19 mouse cellular contexts compared by ENCODE assay signal in the genomic region with DNA sequence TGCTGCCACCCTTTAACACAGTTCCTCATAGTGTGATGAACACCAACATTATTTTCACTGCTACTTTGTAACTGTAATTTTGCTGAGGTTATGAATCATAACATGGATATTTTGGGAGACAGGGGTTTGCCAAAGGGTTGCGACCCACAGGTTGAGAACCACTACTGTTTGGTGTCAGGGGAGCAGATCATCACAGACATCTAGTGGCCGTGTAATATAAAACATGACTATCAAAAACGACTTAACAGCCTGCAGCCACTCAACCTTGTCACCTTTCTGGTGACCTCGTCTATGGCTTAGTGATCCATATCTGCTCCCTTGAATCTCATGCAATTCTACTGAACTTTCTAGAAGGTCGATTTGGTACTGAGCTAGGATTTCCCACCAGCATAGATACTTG.
DNase-seq lines count a peak whose midpoint lies in the region; ATAC-seq and TF ChIP-seq lines count a peak whose summit lies in the region.
"Had no signal": no experiment of that assay in that cellular context is flagged by ENCODE, and none has a peak within 500 bp of the region (broad histone marks: within the 10 kb centered on the region; RNA-seq: fewer than 3 reads in every experiment).

No protein-coding gene starts in this region.

- peak; percentile 34; the same call in 1 of the 2 replicates for TF ChIP-seq CTCF in intestine, postnatal 0 days (IDR thresholded peaks at IDR 0.05; ENCODE audit: low read depth)
- 0 out of 2 replicates have a peak, but pooled peaks have one; percentile 6 for TF ChIP-seq CTCF in liver, embryonic 14.5 days (IDR thresholded peaks at IDR 0.05; ENCODE audit: low read depth)

- no peaks in the 10 kb centered on the region for H3K36me3 ChIP-seq in intestine, postnatal 0 days (ENCODE audit: control insufficient read depth, insufficient read depth)
- no peaks in the 10 kb centered on the region for H3K36me3 ChIP-seq in intestine, embryonic 16.5 days (ENCODE audit: control insufficient read depth, insufficient read depth, low read length)
- H3K36me3 ChIP-seq in liver, embryonic 14.5 days (replicated peaks; ENCODE audit: control insufficient read depth, insufficient read depth, low read depth), result no peaks in the 10 kb centered on the region
- no peaks in the 10 kb centered on the region for H3K36me3 ChIP-seq in forebrain, embryonic 10.5 days (replicated peaks)
- H3K36me3 ChIP-seq: heart, embryonic 10.5 days; hindbrain, embryonic 12.5 days; hindbrain, embryonic 15.5 days had no signal

- no peak for TF ChIP-seq EP300 in liver, embryonic 14.5 days (IDR thresholded peaks at IDR 0.05; ENCODE audit: low read depth)

- no peak overlapping the region for H3K4me3 ChIP-seq in intestine, postnatal 0 days (ENCODE audit: low read depth, low read length)
- no peak overlapping the region for H3K4me3 ChIP-seq in intestine, embryonic 16.5 days (ENCODE audit: low read length)
- no peak overlapping the region for H3K4me3 ChIP-seq in liver, embryonic 14.5 days (ENCODE audit: insufficient read depth in 1 of 2, low read depth in 2 of 2, low read length in 2 of 2)
- H3K4me3 ChIP-seq in forebrain, embryonic 10.5 days, result no peak overlapping the region
- H3K4me3 ChIP-seq: heart, embryonic 10.5 days; hindbrain, embryonic 12.5 days; hindbrain, embryonic 15.5 days had no signal

- H3K4me2 ChIP-seq in intestine, postnatal 0 days (replicated peaks; ENCODE audit: low read depth), result no peak overlapping the region
- no peak overlapping the region for H3K4me2 ChIP-seq in intestine, embryonic 16.5 days (ENCODE audit: low read depth, low read length)
- H3K4me2 ChIP-seq in liver, embryonic 14.5 days (ENCODE audit: low read depth), result no peak overlapping the region
- H3K4me2 ChIP-seq: hindbrain, embryonic 12.5 days; hindbrain, embryonic 15.5 days had no signal

- H3K9ac ChIP-seq in intestine, postnatal 0 days (ENCODE audit: low read depth, low read length), result no peak overlapping the region
- no peak overlapping the region for H3K9ac ChIP-seq in intestine, embryonic 16.5 days (ENCODE audit: low read depth, low read length)
- H3K9ac ChIP-seq in liver, embryonic 14.5 days (replicated peaks), result no peak overlapping the region
- H3K9ac ChIP-seq: forebrain, postnatal 0 days; hindbrain, embryonic 12.5 days; hindbrain, embryonic 15.5 days had no signal

- H3K4me1 ChIP-seq in intestine, postnatal 0 days (replicated peaks; ENCODE audit: control insufficient read depth, insufficient read depth, low read length), result no peaks in the 10 kb centered on the region
- H3K4me1 ChIP-seq in intestine, embryonic 16.5 days (ENCODE audit: control insufficient read depth, insufficient read depth, low read length), result no peaks in the 10 kb centered on the region
- no peaks in the 10 kb centered on the region for H3K4me1 ChIP-seq in liver, embryonic 14.5 days (replicated peaks; ENCODE audit: control insufficient read depth in 2 of 2, insufficient read depth in 2 of 2, low read length in 1 of 2)
- no peaks in the 10 kb centered on the region for H3K4me1 ChIP-seq in forebrain, embryonic 10.5 days
- H3K4me1 ChIP-seq: hindbrain, embryonic 12.5 days; hindbrain, embryonic 15.5 days had no signal

- DNase-seq in liver, embryonic 14.5 days (ENCODE audit: low read depth in 3 of 3, low spot score in 3 of 3), result no peak
- no peak for DNase-seq in liver
- peak; percentile 27 for DNase-seq in 3T3-L1 (ENCODE audit: low read depth, low spot score)
- no peak for DNase-seq in forebrain, embryonic 10.5 days (ENCODE audit: extremely low spot score, low spot score)
- DNase-seq: adrenal gland, postnatal 10 days; adrenal gland, postnatal 36 days; cerebellum, adult 18-20 months; cerebellum, adult 9-10 months; cerebellum, postnatal 14 days; forebrain, postnatal 0 days; gastrocnemius, postnatal 25 days; heart, adult 18-20 months had no signal

- 65% methylated on average over 5 of the region's 5 CpGs for WGBS in intestine, postnatal 0 days
- WGBS in intestine, embryonic 16.5 days, result 62% methylated on average over 5 of the region's 5 CpGs
- 48% methylated on average over 5 of the region's 5 CpGs for WGBS in liver, embryonic 14.5 days (ENCODE audit: insufficient replicate concordance)
- WGBS in forebrain, embryonic 10.5 days, result 78% methylated on average over 5 of the region's 5 CpGs

- H3K27me3 ChIP-seq in intestine, postnatal 0 days (replicated peaks; ENCODE audit: control insufficient read depth, insufficient read depth, low read length), result no peaks in the 10 kb centered on the region
- no peaks in the 10 kb centered on the region for H3K27me3 ChIP-seq in intestine, embryonic 16.5 days (replicated peaks; ENCODE audit: control insufficient read depth, insufficient read depth, low read length)
- no peaks in the 10 kb centered on the region for H3K27me3 ChIP-seq in liver, embryonic 14.5 days (ENCODE audit: control insufficient read depth, insufficient read depth, low read length)
- H3K27me3 ChIP-seq in forebrain, embryonic 10.5 days (ENCODE audit: poor library complexity, severe bottlenecking), result no peaks in the 10 kb centered on the region
- H3K27me3 ChIP-seq: hindbrain, embryonic 12.5 days; hindbrain, embryonic 15.5 days had no signal

- no peaks in the 10 kb centered on the region for H3K9me3 ChIP-seq in intestine, postnatal 0 days (ENCODE audit: control insufficient read depth)
- H3K9me3 ChIP-seq in intestine, embryonic 16.5 days (ENCODE audit: control insufficient read depth, low read length), result no peaks in the 10 kb centered on the region
- H3K9me3 ChIP-seq in liver, embryonic 14.5 days (ENCODE audit: control insufficient read depth, low read length), result no peaks in the 10 kb centered on the region
- H3K9me3 ChIP-seq in forebrain, embryonic 10.5 days, result no peaks in the 10 kb centered on the region
- H3K9me3 ChIP-seq: heart, embryonic 10.5 days; hindbrain, embryonic 12.5 days; hindbrain, embryonic 15.5 days had no signal

- no peak overlapping the region for H3K27ac ChIP-seq in intestine, postnatal 0 days (ENCODE audit: low read depth, low read length)
- H3K27ac ChIP-seq in intestine, embryonic 16.5 days (ENCODE audit: low read length), result no peak overlapping the region
- no peak overlapping the region for H3K27ac ChIP-seq in liver, embryonic 14.5 days
- no peak overlapping the region for H3K27ac ChIP-seq in forebrain, embryonic 10.5 days
- H3K27ac ChIP-seq: heart, embryonic 10.5 days; hindbrain, embryonic 12.5 days; hindbrain, embryonic 15.5 days had no signal

- ATAC-seq in intestine, postnatal 0 days, result no peak
- ATAC-seq in intestine, embryonic 16.5 days, result no peak
- no peak for ATAC-seq in liver, embryonic 14.5 days (ENCODE audit: insufficient read depth)
- 0 out of 2 replicates have a peak, but pooled peaks have one; percentile 55 for ATAC-seq in megakaryocyte-erythroid progenitor cell, adult 5-6 weeks (replicated peaks; ENCODE audit: low FRiP score, low TSS enrichment, poor library complexity, severe bottlenecking)
- ATAC-seq: forebrain, embryonic 14.5 days; forebrain, postnatal 0 days had no signal
